Mouse (Mus musculus): ENCODE measurements around the gene Dnajc11. TPM values are rescaled to one million over a fixed set of nuclear protein-coding genes. Genes with fewer than 3 reads are reported as not detected.
A peak's percentile ranks its signal among the peaks of the same experiment; 100 is the strongest.

The Dnajc11 gene
- polyA plus RNA-seq, 1 experiment from 2014 or later = 85.8 TPM

- WGBS = 86% methylated on average over 14 of the region's 14 CpGs
- no peak for DNase-seq (ENCODE audit: low spot score)
- Histone ChIP-seq H3K36me3 (peaks cover 51% of the 10 kb centered on the region), H3K4me3 (no peak overlapping the region), H3K27ac (0 out of 2 replicates have a peak overlapping the region, but pooled peaks have one; percentile 16), H3K27me3 (ENCODE audit: insufficient read depth, poor library complexity, severe bottlenecking) (no peaks in the 10 kb centered on the region), H3K4me1 (peaks cover 38% of the 10 kb centered on the region), H3K9me3 (no peaks in the 10 kb centered on the region)
Measured at GRCm38 (mm10) chr4:151948497-151949471, 15.3 kb downstream of the Dnajc11 start.

- Histone ChIP-seq H3K36me3 (peaks cover 81% of the 10 kb centered on the region), H3K4me1 (peaks cover 39% of the 10 kb centered on the region), H3K9me3 (no peaks in the 10 kb centered on the region), H3K4me3 (no peak overlapping the region), H3K27ac (no peak overlapping the region), H3K27me3 (ENCODE audit: insufficient read depth, poor library complexity, severe bottlenecking) (no peaks in the 10 kb centered on the region)
- no peak for DNase-seq (ENCODE audit: low spot score)
- WGBS = 84% methylated on average over 6 of the region's 6 CpGs
Measured at GRCm38 (mm10) chr4:151953209-151953608, 19.7 kb downstream of the Dnajc11 start.

- WGBS = 71% methylated on average over 1 of the region's 1 CpGs
- peaks cover 90% of the 10 kb centered on the region for H3K36me3 ChIP-seq
Measured at GRCm38 (mm10) chr4:151955791-151956190, 22.3 kb downstream of the Dnajc11 start.

GRCm38 (mm10) chr4:151957584-151958315, 24.3 kb downstream of the Dnajc11 start:
- Histone ChIP-seq H3K36me3 (peaks cover 90% of the 10 kb centered on the region), H3K4me1 (peaks cover 26% of the 10 kb centered on the region), H3K4me3 (no peak overlapping the region), H3K27ac (peak overlapping the region; percentile 65; the same call in 1 of the 2 replicates), H3K9me3 (no peaks in the 10 kb centered on the region), H3K27me3 (ENCODE audit: insufficient read depth, poor library complexity, severe bottlenecking) (no peaks in the 10 kb centered on the region)
- DNase-seq (ENCODE audit: low spot score) = peak; percentile 87
- WGBS = 49% methylated on average over 9 of the region's 9 CpGs

More at GRCm38 (mm10) chr4:151955791-151956190, 22.3 kb downstream of the Dnajc11 start:
- 0 out of 2 replicates have a peak overlapping the region, but pooled peaks have one; percentile 36 for H3K27ac ChIP-seq
- H3K9me3 ChIP-seq = no peaks in the 10 kb centered on the region
- no peak for DNase-seq (ENCODE audit: low spot score)
- peaks cover 26% of the 10 kb centered on the region for H3K4me1 ChIP-seq
- H3K4me3 ChIP-seq = no peak overlapping the region
- no peaks in the 10 kb centered on the region for H3K27me3 ChIP-seq (ENCODE audit: insufficient read depth, poor library complexity, severe bottlenecking)

GRCm38 (mm10) chr4:151959849-151960512, 26.5 kb downstream of the Dnajc11 start:
- peaks cover 26% of the 10 kb centered on the region for H3K4me1 ChIP-seq
- H3K36me3 ChIP-seq = peaks cover 91% of the 10 kb centered on the region
- peak overlapping the region; percentile 69 for H3K27ac ChIP-seq
- no peaks in the 10 kb centered on the region for H3K27me3 ChIP-seq (ENCODE audit: insufficient read depth, poor library complexity, severe bottlenecking)
- no peaks in the 10 kb centered on the region for H3K9me3 ChIP-seq
- 88% methylated on average over 11 of the region's 11 CpGs for WGBS
- no peak for DNase-seq (ENCODE audit: low spot score)
- no peak overlapping the region for H3K4me3 ChIP-seq

- Histone ChIP-seq H3K4me1 (peaks cover 26% of the 10 kb centered on the region), H3K4me3 (no peak overlapping the region), H3K27ac (peak overlapping the region; percentile 69; the same call in 1 of the 2 replicates), H3K27me3 (ENCODE audit: insufficient read depth, poor library complexity, severe bottlenecking) (no peaks in the 10 kb centered on the region), H3K9me3 (no peaks in the 10 kb centered on the region), H3K36me3 (peaks cover 91% of the 10 kb centered on the region)
- WGBS = 58% methylated on average over 3 of the region's 3 CpGs
- DNase-seq (ENCODE audit: low spot score) = peak; percentile 92
Measured at GRCm38 (mm10) chr4:151960513-151960854, 27.0 kb downstream of the Dnajc11 start.

- H3K27me3 ChIP-seq (ENCODE audit: insufficient read depth, poor library complexity, severe bottlenecking) = no peaks in the 10 kb centered on the region
- H3K4me3 ChIP-seq = no peak overlapping the region
- no peak for DNase-seq (ENCODE audit: low spot score)
- peak overlapping the region; percentile 26; the same call in 1 of the 2 replicates for H3K27ac ChIP-seq
- H3K9me3 ChIP-seq = no peaks in the 10 kb centered on the region
- WGBS = 76% methylated on average over 3 of the region's 3 CpGs
- peaks cover 86% of the 10 kb centered on the region for H3K36me3 ChIP-seq
- peaks cover 10% of the 10 kb centered on the region for H3K4me1 ChIP-seq
Measured at GRCm38 (mm10) chr4:151962817-151963216, 29.3 kb downstream of the Dnajc11 start.

- H3K27ac ChIP-seq = no peak overlapping the region
- peaks cover 7% of the 10 kb centered on the region; the same call in 1 of the 2 replicates for H3K4me1 ChIP-seq
- peaks cover 85% of the 10 kb centered on the region for H3K36me3 ChIP-seq
- no peak for DNase-seq (ENCODE audit: low spot score)
- H3K27me3 ChIP-seq (ENCODE audit: insufficient read depth, poor library complexity, severe bottlenecking) = no peaks in the 10 kb centered on the region
- H3K4me3 ChIP-seq = no peak overlapping the region
- no peaks in the 10 kb centered on the region for H3K9me3 ChIP-seq
- WGBS = 94% methylated on average over 26 of the region's 26 CpGs
Measured at GRCm38 (mm10) chr4:151968204-151968921, 34.9 kb downstream of the Dnajc11 start.

- Histone ChIP-seq H3K4me3 (no peak overlapping the region), H3K27ac (no peak overlapping the region), H3K9me3 (no peaks in the 10 kb centered on the region), H3K36me3 (peaks cover 91% of the 10 kb centered on the region), H3K27me3 (ENCODE audit: insufficient read depth, poor library complexity, severe bottlenecking) (no peaks in the 10 kb centered on the region), H3K4me1 (peaks cover 7% of the 10 kb centered on the region; the same call in 1 of the 2 replicates)
- WGBS = 74% methylated on average over 10 of the region's 10 CpGs
- no peak for DNase-seq (ENCODE audit: low spot score)
Measured at GRCm38 (mm10) chr4:151972221-151972967, 38.9 kb downstream of the Dnajc11 start.

- 91% methylated on average over 3 of the region's 3 CpGs for WGBS
- peaks cover 95% of the 10 kb centered on the region for H3K36me3 ChIP-seq
- H3K4me3 ChIP-seq = no peak overlapping the region
- H3K27ac ChIP-seq = no peak overlapping the region
- no peak for DNase-seq (ENCODE audit: low spot score)
- H3K4me1 ChIP-seq = peaks cover 14% of the 10 kb centered on the region
- no peaks in the 10 kb centered on the region for H3K27me3 ChIP-seq (ENCODE audit: insufficient read depth, poor library complexity, severe bottlenecking)
- no peaks in the 10 kb centered on the region for H3K9me3 ChIP-seq
Measured at GRCm38 (mm10) chr4:151975441-151975840, 42.0 kb downstream of the Dnajc11 start.

GRCm38 (mm10) chr4:151977748-151978147, 44.3 kb downstream of the Dnajc11 start:
- no peak for DNase-seq (ENCODE audit: low spot score)
- Histone ChIP-seq H3K4me1 (peaks cover 7% of the 10 kb centered on the region; the same call in 1 of the 2 replicates), H3K9me3 (no peaks in the 10 kb centered on the region), H3K4me3 (no peak overlapping the region), H3K27ac (no peak overlapping the region), H3K36me3 (peaks cover 91% of the 10 kb centered on the region), H3K27me3 (ENCODE audit: insufficient read depth, poor library complexity, severe bottlenecking) (no peaks in the 10 kb centered on the region)
- 46% methylated on average over 10 of the region's 10 CpGs for WGBS
